Mouse (Mus musculus): Measurements from ENCODE around the gene Chid1. TPM values are rescaled to one million over a fixed set of nuclear protein-coding genes. Genes with fewer than 3 reads are reported as not detected.

Gene Chid1
- polyA plus RNA-seq, 1 experiment from 2014 or later: 30.2 TPM

DNA sequence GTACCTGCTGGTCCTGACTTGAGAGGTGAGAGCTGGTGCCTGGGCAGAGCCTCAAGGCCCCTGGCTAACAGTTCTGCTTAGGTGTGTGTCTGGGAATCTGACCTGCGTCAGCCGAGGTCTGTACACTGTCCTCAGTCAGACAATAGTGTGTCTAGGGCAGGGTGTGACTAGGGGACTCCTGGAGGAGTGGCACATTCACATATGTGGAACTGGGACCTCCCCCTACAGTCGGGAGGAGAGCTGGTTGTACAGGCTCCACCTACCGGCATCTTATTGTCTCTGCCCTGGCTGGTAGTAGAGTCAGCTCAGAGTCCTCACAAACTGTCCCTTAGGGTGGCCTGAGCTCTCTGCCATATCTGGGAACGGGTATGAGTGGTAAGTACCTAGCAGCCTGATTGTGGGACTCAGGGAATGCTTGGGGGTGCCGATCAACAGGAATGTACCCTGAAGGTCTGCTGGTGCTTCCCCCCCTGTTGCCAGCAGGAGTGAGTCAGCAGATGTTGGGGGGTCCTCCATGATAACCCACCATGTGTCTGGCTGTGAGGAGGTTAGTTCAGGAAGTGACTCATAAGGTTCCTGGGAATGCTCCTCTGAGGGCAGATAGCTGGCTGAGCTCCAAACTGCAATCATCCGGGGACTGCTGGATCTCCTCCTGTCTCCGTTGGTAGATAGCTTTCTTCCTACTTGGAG lies 71.0 kb downstream of the Chid1 start:
- 22% methylated on average over 8 of the region's 8 CpGs for WGBS

DNA sequence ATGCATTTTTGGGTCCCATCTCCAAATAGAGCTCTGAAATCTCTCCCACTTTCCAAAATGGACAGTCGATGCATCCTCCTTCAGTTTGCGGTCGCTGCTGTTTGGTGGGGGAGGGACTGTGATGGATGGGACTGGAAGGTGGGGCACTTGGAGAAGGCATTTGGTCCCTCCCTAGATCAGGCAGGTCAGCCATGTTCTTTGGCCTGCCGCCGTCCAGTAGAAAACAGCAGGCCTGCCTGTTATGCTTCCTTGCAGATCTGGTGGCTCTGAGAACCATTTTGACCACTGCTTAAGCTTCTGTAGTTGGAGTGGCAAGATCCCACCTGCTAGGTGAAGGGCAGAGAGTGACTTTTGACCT lies 71.5 kb downstream of the Chid1 start:
- Histone ChIP-seq H3K27ac (peak overlapping the region; percentile 93), H3K27me3 (ENCODE audit: insufficient read depth, poor library complexity, severe bottlenecking) (peaks cover 40% of the 10 kb centered on the region), H3K36me3 (peaks cover 39% of the 10 kb centered on the region), H3K9me3 (no peaks in the 10 kb centered on the region), H3K4me3 (peak overlapping the region; percentile 80), H3K4me1 (replicated peaks) (peaks cover 68% of the 10 kb centered on the region)
- WGBS: 25% methylated on average over 5 of the region's 5 CpGs
- DNase-seq (ENCODE audit: low spot score): peak; percentile 36

More for the DNA sequence above, 71.0 kb downstream of the Chid1 start:
- Histone ChIP-seq H3K27me3 (ENCODE audit: insufficient read depth, poor library complexity, severe bottlenecking) (peaks cover 35% of the 10 kb centered on the region), H3K36me3 (peaks cover 39% of the 10 kb centered on the region), H3K9me3 (no peaks in the 10 kb centered on the region), H3K4me3 (peak overlapping the region; percentile 80), H3K4me1 (replicated peaks) (peaks cover 68% of the 10 kb centered on the region), H3K27ac (peak overlapping the region; percentile 93)
- peak; percentile 75 for DNase-seq (ENCODE audit: low spot score)

DNA sequence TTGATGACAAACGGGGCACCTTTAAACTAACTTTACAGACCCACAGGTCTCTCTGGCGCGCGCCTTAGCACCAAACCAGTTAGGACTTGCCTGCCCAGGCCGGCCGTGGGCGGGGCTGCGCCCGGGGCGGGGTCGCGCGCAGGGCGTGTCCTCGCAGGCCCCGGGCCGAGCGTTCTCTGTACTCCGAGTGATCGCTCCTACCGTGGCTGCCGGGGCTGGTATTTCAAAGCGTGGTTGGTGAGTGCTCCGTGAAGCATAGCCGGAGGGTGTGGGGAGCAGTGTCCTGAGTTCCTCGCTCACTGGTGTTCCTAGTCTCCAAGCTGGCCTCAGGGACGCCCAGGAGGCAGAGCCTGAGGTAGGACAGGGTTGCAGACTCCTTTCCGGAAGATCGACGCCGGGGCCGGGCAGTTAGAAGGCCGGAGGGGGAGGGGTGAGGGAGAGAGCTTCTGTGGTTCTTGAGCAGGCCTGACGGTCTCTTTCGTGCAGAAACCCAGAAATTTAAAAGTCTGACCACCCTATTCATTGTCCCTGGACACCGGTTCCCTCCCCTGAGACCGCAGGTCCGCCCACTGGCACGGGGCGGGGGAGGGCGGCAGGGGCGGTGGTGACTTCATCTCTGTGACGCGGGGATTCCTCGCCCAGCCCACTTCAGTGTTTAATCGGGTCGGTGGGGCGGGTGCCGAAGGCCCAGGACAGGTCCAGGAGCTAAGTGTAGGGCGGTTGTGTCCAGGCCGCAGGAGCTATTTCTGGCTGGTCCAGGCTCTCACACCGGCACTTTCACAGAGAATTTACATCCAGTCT lies 72.2 kb downstream of the Chid1 start, which contains the start of gene Cd151:
Cd151 (plus strand) TSS at position 163 of the 801 bp plus-strand sequence.
- Histone ChIP-seq H3K36me3 (peaks cover 34% of the 10 kb centered on the region), H3K4me1 (replicated peaks) (peaks cover 68% of the 10 kb centered on the region), H3K27ac (peak within 1 kb of the TSS; percentile 93), H3K9me3 (no peaks in the 10 kb centered on the region), H3K27me3 (ENCODE audit: insufficient read depth, poor library complexity, severe bottlenecking) (peaks cover 47% of the 10 kb centered on the region), H3K4me3 (peak within 1 kb of the TSS; percentile 80)
- WGBS: under 1% methylated on average over 52 of the region's 52 CpGs
- DNase-seq (ENCODE audit: low spot score): peak; percentile 86

DNA sequence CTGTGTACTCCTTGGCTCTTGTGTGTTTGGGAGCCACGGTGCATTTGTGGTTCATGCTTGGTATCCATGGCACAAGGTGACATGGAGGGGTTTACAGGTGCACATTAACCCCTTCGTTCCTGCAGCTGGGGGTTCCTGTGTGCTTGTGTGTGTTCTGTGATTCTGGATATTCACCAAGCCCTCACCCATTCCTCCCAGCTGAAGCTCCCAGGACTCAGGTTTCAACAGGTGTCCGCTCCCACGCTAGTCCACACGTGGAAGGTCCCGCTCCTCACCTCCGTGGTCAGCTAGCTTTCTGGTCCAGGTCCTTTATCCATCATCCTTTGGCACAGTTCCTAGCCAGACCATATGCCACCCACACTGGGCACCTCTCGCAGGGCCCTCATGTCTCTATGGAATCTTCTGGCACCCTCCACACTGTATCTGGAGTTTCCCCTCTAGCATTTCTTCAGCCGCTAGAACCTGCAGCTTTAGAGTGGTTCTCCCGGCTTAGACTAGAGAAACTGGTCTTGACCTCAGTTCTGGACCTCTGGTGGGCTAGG lies 73.0 kb downstream of the Chid1 start:
- H3K4me3 ChIP-seq: peak overlapping the region; percentile 80
- 61% methylated on average over 10 of the region's 10 CpGs for WGBS
- peaks cover 76% of the 10 kb centered on the region for H3K4me1 ChIP-seq (replicated peaks)
- peaks cover 55% of the 10 kb centered on the region for H3K27me3 ChIP-seq (ENCODE audit: insufficient read depth, poor library complexity, severe bottlenecking)
- H3K36me3 ChIP-seq: peaks cover 26% of the 10 kb centered on the region
- no peaks in the 10 kb centered on the region for H3K9me3 ChIP-seq
- peak overlapping the region; percentile 93 for H3K27ac ChIP-seq
- DNase-seq (ENCODE audit: low spot score): no peak

DNA sequence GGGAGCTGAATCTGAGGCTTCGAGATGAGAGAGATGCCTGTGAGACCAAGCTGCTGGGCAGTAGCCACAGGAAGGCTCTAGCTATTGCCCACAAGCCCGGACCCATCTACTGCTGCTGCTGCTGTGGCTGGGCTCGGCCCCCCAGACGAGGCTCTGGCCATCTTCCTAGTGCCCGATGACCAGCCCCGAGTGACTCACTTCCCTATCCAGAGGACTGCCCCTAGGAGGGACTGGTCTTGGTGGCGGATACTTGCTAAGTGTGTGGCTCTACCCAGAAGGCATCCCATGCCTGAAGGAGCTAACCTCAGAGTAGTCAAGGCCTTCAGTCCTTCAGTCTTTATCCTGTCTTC lies 73.6 kb downstream of the Chid1 start:
- 81% methylated on average over 7 of the region's 7 CpGs for WGBS
- Histone ChIP-seq H3K27me3 (ENCODE audit: insufficient read depth, poor library complexity, severe bottlenecking) (peaks cover 61% of the 10 kb centered on the region), H3K4me3 (peak overlapping the region; percentile 40), H3K4me1 (replicated peaks) (peaks cover 83% of the 10 kb centered on the region), H3K36me3 (peaks cover 20% of the 10 kb centered on the region), H3K27ac (no peak overlapping the region), H3K9me3 (no peaks in the 10 kb centered on the region)
- DNase-seq (ENCODE audit: low spot score): no peak

DNA sequence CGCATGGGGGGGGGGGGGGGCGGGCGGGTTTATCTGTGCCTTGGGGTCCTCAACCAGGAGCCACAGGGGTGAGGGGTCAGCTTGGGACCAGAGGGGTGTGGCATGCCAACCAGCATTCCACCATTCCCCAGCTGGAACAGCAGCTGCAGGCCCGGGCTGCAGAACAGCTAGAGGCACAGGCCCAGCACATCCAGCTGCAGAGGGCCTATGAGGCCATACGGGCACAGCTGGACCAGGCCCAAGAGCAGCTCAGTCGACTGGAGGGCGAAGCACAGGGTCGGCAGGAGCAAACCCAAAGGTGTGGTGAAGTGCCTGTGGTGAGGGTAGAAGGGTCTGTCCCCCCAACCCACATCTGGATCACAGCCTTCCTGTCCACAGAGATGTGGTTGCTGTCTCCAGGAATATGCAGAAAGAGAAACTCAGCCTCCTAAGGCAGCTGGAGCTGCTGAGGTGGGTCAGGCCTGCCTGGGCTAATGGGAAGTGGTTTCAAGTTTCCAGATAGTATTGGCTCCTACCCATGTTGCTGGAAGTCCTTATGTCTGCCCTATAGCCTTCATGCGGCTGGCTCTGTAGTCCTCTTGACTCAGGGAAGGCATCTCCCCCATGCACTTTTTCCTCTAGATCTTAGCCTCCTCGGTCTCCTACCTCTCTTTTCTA lies 74.1 kb downstream of the Chid1 start:
- H3K27ac ChIP-seq: no peak overlapping the region
- H3K27me3 ChIP-seq (ENCODE audit: insufficient read depth, poor library complexity, severe bottlenecking): peaks cover 66% of the 10 kb centered on the region
- peak overlapping the region; percentile 40 for H3K4me3 ChIP-seq
- no peak for DNase-seq (ENCODE audit: low spot score)
- WGBS: 29% methylated on average over 10 of the region's 10 CpGs
- H3K9me3 ChIP-seq: no peaks in the 10 kb centered on the region
- H3K4me1 ChIP-seq (replicated peaks): peaks cover 86% of the 10 kb centered on the region
- H3K36me3 ChIP-seq: peaks cover 15% of the 10 kb centered on the region

DNA sequence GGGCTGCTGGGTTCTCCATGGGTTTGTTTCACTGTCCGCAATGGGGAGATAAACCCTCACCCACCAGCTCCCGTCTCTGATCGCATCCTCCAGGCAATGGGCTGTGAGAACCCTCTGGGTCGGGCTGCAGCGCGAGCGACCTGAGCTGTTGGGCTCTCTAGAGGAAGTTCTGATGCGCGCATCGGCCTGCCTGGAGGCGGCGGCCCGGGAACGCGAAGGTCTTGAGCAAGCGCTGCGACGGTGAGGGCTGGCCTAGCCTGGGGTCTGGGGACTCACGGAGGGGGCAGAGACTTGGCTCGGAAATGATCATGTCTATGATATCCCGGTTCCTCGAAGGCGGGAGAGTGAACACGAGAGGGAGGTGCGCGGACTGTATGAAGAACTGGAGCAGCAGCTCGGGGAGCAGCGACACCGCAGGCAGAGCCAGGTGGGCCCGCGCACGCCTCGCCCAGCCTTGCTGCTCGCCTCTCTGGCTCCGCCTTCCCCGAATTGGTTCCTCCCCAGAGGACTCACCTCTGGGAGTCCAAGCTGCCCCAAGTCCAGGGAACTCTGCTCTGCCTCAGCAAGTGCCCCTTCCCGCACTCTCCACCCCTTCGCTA lies 75.0 kb downstream of the Chid1 start:
- peaks cover 81% of the 10 kb centered on the region for H3K4me1 ChIP-seq (replicated peaks)
- WGBS: 4% methylated on average over 38 of the region's 38 CpGs
- no peaks in the 10 kb centered on the region for H3K9me3 ChIP-seq
- H3K36me3 ChIP-seq: peaks cover 8% of the 10 kb centered on the region
- DNase-seq (ENCODE audit: low spot score): no peak
- peak overlapping the region; percentile 40 for H3K4me3 ChIP-seq
- H3K27me3 ChIP-seq (ENCODE audit: insufficient read depth, poor library complexity, severe bottlenecking): peaks cover 75% of the 10 kb centered on the region
- H3K27ac ChIP-seq: no peak overlapping the region; the same call in 1 of the 2 replicates

DNA sequence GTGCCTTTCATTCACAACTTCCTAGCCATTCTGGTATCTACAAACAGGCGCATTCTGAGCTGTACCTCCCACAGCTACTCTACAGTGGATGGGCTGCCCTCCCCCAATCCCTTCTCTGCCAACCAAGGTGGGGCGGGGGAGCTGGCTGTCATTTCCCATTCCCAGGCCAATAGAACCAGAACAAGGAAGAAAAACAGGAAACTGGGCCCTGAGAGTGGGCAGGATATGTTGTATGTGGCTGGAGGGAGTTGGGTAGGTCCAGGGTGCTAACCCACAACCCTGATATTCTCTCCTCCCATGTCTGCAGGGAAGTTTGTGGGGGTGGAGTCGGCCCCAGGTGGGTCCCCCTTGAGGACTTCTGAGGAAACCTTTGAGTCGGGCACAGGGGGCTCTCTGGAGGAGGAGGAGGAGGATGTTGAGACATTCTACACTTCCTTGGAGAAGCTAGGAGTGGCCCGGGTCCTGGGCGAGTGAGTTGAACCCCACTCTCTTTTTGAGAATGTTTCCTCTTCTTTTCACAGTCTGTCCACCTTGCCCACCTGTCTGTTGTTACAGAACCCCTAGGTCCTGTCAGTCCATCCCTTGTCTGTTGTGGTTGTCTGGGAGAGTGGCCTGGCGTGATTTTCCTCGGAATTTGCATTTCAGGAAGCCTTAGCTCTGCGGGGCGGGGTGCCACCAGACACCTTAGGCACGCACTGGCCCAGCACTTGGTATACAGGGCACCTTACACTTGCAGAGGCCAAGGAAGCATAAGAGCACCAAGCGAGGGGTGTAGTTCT lies 75.6 kb downstream of the Chid1 start:
- no peaks in the 10 kb centered on the region for H3K9me3 ChIP-seq
- peaks cover 81% of the 10 kb centered on the region for H3K27me3 ChIP-seq (ENCODE audit: insufficient read depth, poor library complexity, severe bottlenecking)
- no peak overlapping the region for H3K27ac ChIP-seq
- peaks cover 8% of the 10 kb centered on the region for H3K36me3 ChIP-seq
- H3K4me1 ChIP-seq (replicated peaks): peaks cover 74% of the 10 kb centered on the region
- 16% methylated on average over 12 of the region's 12 CpGs for WGBS
- no peak for DNase-seq (ENCODE audit: low spot score)
- peak overlapping the region; percentile 40 for H3K4me3 ChIP-seq

DNA sequence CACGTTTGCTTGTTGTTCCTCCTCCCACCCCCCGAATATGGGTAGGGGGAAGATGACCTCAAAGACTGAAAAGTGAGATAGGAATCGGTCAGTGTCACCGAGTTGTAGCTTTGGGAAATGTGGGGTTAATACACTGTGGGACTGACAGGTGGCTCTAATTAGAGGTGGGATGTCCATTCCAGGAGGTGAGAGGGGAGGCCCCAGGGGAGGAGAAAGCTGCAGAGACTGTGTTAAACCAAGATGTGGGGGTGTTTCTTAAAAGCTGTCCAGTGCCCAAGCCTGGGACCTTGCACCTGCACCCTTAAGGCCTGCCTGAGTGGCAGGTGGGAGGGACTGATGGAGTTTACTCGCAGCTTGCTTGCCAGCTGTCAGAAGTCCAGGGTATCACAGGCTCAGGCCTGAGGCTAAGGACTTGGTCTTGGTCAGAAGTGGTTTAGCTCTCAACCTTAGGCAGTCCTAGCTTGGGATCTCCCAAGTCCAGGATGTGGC lies 77.3 kb downstream of the Chid1 start:
- 13% methylated on average over 5 of the region's 5 CpGs for WGBS

DNA sequence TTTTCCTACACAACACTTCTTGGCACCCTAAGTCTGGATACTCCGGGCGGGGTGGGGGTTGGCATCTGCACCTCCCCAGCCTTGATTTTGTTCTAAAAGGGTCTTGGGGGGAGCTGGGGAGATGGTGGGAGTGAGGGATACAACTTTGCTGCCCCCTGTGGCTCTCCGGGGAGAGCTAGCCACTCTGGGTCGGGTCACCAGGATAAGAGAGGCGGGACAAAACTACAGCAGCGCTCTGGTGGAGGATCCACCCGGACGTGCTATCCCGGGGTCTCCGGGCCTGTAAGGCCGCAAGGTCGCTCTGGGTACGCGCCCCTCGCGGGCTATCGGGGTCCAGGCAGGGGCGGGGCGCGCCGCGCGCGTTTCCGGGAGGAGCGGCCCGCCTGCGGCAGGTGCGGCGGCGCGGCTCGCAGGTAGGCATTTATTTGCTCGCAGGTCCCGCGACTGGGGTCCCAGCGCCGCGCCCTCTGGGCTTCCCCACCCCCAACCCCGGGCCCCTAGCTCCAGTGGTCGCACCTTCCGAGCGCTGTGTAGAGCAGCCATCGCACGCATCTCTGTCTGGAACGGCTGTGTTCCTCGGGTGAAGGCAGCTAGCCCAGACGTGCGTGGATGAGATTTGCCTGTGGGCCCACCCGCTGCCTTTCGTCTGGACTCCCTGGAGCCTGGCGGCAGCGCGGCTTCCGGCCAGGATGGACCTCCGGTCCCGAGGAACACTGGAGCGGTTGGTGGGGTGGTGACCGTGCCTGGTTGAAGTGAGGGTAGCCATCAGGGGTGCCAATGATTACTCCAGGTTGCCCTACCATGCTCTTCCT lies 77.9 kb downstream of the Chid1 start:
- Histone ChIP-seq H3K27me3 (ENCODE audit: insufficient read depth, poor library complexity, severe bottlenecking) (peaks cover 98% of the 10 kb centered on the region), H3K27ac (peak overlapping the region; percentile 75), H3K4me1 (replicated peaks) (peaks cover 60% of the 10 kb centered on the region), H3K36me3 (peaks cover 21% of the 10 kb centered on the region), H3K4me3 (peak overlapping the region; percentile 54), H3K9me3 (no peaks in the 10 kb centered on the region)
- 3% methylated on average over 59 of the region's 59 CpGs for WGBS
- DNase-seq (ENCODE audit: low spot score): no peak

More for the DNA sequence above, 77.3 kb downstream of the Chid1 start:
- DNase-seq (ENCODE audit: low spot score): no peak
- H3K27ac ChIP-seq: no peak overlapping the region
- H3K27me3 ChIP-seq (ENCODE audit: insufficient read depth, poor library complexity, severe bottlenecking): peaks cover 96% of the 10 kb centered on the region
- no peaks in the 10 kb centered on the region for H3K9me3 ChIP-seq
- peaks cover 20% of the 10 kb centered on the region for H3K36me3 ChIP-seq
- H3K4me1 ChIP-seq (replicated peaks): peaks cover 62% of the 10 kb centered on the region
- H3K4me3 ChIP-seq: peak overlapping the region; percentile 54

DNA sequence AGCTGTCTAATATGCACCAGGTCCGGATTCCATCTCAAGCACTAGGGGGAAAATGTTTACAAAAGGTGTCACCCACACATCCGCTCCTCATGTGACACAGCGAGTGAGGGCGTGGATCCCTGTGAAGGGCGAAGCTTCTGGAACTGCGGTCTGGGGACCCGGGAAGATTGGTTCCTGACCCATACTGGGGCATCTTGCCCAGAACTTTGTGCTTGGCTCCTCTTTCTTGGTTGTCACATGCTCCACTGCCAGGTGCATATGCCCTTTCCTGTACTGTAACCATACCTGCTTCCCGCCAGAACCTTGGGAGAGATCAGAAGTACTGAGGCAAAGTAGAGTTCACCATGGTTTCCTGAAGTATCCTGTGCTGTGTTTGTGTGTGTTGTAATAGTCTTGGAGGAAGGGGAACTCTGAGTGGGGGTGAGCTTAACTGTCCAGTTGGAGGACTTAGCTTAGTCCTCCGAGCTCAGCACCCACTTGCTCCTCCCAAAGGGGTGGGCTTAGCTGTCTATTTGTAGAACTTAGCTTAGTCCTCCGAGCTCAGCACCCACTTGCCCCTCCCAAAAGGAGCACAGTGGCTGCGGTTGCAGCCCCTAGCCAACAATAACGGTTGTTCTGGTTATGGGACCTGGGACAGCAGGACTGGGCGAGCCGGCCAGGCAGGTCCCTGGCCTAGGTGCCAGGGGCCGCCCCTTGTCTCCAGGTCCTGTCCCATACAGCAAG lies 79.1 kb downstream of the Chid1 start, which contains the start of gene Cracr2b:
Cracr2b (plus strand) TSS at position 704 of the 723 bp plus-strand sequence.
- peaks cover 64% of the 10 kb centered on the region for H3K4me1 ChIP-seq (replicated peaks)
- H3K36me3 ChIP-seq: peaks cover 21% of the 10 kb centered on the region
- 73% methylated on average over 15 of the region's 15 CpGs for WGBS
- peak within 1 kb of the TSS; percentile 54 for H3K4me3 ChIP-seq
- H3K27me3 ChIP-seq (ENCODE audit: insufficient read depth, poor library complexity, severe bottlenecking): peaks cover 90% of the 10 kb centered on the region
- H3K9me3 ChIP-seq: no peaks in the 10 kb centered on the region
- H3K27ac ChIP-seq: peak within 1 kb of the TSS; percentile 75
- DNase-seq (ENCODE audit: low spot score): no peak

All from hindbrain, embryonic 10.5 days (tissue).